16 mouse cellular contexts compared by ENCODE assay signal in the genomic region with DNA sequence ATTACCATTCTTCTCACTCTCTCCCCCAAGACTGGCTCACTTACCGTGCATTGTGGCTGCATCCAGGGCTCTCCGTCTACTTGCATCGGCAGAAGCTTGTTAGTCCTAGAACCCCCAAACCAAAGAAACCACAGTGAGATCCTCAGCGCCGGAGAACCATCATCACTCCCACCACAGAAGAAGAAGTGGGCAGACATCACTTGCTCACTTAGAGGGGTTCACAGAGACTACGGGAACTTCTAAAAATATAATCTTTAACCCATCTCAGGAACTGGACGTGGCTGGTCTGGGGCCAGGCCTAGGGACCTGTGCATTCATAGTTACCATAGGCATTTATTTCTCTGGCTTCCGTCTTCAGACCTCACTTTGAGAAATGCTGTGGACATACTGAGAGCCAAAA.
"Had no signal": no experiment of that assay in that cellular context is flagged by ENCODE, and none has a peak within 500 bp of the region (broad histone marks: within the 10 kb centered on the region; RNA-seq: fewer than 3 reads in every experiment).

No protein-coding gene starts in this region.

- H3K27me3 ChIP-seq: neural tube, embryonic 13.5 days; neural tube, embryonic 15.5 days; stomach, embryonic 15.5 days had no signal

- H3K9ac ChIP-seq: neural tube, embryonic 13.5 days; neural tube, embryonic 15.5 days; stomach, embryonic 15.5 days had no signal

- H3K9me3 ChIP-seq: neural tube, embryonic 13.5 days; neural tube, embryonic 15.5 days; stomach, embryonic 15.5 days had no signal

- H3K4me1 ChIP-seq: neural tube, embryonic 13.5 days; neural tube, embryonic 15.5 days; stomach, embryonic 15.5 days had no signal

- DNase-seq: retina, postnatal 1 day; right cerebral cortex, adult 18-20 months; right cerebral cortex, postnatal 14 days; right cerebral cortex, postnatal 25 days; right cerebral cortex, postnatal 4 days; spleen, adult 18-20 months; thymus, adult 18-20 months; thymus, adult 2 months; thymus, postnatal 14 days; thymus, postnatal 25 days; thymus, postnatal 36 days; thymus, postnatal 4 days had no signal

- H3K27ac ChIP-seq: neural tube, embryonic 13.5 days; neural tube, embryonic 15.5 days; stomach, embryonic 15.5 days; stomach, postnatal 0 days had no signal

- H3K36me3 ChIP-seq: neural tube, embryonic 13.5 days; neural tube, embryonic 15.5 days; stomach, embryonic 15.5 days had no signal

- H3K4me2 ChIP-seq: neural tube, embryonic 13.5 days; neural tube, embryonic 15.5 days; stomach, embryonic 15.5 days had no signal

- H3K4me3 ChIP-seq: neural tube, embryonic 13.5 days; neural tube, embryonic 15.5 days; stomach, embryonic 15.5 days had no signal
